Mouse (Mus musculus) adrenal gland, postnatal 4 days (tissue): ENCODE data around the gene Fkbp4. TPM values are rescaled to one million over a fixed set of nuclear protein-coding genes. Genes with fewer than 3 reads are reported as not detected.
A peak's percentile ranks its signal among the peaks of the same experiment; 100 is the strongest.

Experiments used
- DNase-seq, 2 experiments: peaks; one replicate each; pipeline ENCODE4 v3.0.0; 2021 to 2022; ENCODE audit warnings: low spot score in 2 of 2, mixed read lengths in 2 of 2
- total RNA-seq, 2 experiments: library from RNA; stranded (reverse); gene quantifications; 2 replicates each; pipeline ENCODE4 v1.2.3; 2021

Gene Fkbp4
- total RNA-seq, 2 experiments from 2014 or later = 190 to 194 TPM

GRCm38 (mm10) chr6:128437731-128438316 lies 653 bp downstream of the Fkbp4 start:
- peak; percentile 42 to 60 for DNase-seq

DNA sequence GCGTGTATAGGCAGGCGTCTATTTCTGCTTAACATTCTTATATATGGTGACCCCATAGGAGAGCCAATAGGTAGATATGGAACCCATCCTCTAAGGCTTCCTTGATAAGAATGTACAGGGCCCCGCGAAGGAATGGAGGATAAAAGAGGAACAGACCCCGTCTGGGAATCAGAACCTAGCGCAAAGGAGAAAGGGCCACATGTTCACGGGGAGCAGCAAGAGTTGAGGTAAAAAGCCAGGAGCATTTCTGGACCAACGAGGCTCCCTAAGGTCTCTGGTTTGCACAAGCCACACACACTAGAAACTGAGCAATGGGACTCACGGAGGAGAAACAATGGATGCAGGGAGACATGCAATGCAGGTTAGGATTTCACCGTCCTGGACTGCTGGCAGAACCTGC lies 1.2 kb downstream of the Fkbp4 start:
- DNase-seq = no peak

GRCm38 (mm10) chr6:128436356-128437005 lies 2.0 kb downstream of the Fkbp4 start:
- DNase-seq = no peak

DNA sequence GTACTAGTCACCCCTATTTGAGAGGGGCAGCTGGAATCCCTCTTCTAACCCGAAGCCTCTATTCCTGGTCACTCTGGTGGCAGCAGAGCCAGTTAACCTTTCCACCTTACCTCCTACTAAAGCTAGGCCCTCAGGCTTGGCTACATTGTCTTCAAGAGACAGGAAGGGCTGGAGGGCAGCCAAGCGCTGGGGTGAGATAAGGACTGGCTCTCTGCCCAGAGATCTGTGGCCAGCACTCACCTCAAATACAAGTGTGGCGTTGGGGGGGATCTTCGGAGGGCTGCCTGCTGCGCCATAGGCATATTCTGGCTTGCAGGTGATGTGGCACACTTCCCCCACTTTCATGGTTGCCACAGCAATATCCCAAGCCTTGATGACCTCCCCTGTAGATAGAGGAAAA lies 3.0 kb downstream of the Fkbp4 start:
- DNase-seq = peak; percentile 30 to 62

GRCm38 (mm10) chr6:128433566-128433965 lies 4.9 kb downstream of the Fkbp4 start:
- no peak for DNase-seq

DNA sequence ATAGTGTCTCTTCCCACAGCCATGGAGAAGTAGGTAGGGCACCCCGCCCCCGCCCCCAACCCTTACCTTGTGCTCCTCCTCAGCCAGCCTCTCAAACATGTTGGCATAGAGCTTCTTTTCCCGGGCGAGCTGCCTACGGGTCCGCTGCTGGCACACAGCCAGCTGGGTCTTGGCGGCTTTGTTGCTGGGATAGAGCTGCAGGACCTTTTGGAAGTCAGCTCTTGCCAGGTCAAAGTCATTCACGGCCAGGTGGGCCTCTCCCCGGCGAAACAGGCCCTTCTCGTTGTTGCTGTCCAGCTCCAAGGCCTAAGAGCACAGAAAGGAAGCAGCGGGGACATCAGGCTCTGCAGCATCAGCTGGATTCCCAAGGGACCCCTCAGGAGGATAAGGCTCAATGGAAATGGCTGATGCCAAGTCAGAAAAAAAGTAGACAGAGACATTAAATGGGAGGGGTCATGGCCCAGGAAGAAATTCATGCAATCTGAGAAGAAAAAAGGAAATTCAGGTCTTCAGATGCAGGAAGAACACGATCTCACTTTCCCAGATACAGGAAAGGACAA lies 6.0 kb downstream of the Fkbp4 start:
- no peak for DNase-seq

DNA sequence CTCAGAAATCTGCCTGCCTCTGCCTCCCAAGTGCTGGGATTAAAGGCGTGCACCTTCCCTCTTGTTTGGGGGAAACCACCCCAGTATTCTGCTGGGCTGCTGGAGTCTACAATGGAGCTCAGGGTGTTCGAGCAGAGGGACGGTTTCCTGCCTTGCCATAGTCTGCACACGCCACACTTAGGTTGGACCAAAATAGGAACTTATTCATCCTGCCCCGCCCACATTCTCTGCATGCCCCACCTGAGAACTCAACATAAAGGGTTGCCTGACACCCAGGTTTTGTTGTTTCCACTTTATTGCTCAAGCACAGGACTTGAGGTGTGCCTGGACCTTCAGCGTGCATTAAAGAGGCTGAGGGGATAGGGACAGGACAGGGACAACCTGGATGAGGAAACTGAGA lies 8.7 kb downstream of the Fkbp4 start:
- no peak for DNase-seq

- no peak for DNase-seq
Observed at GRCm38 (mm10) chr6:128429300-128429699, 9.2 kb downstream of the Fkbp4 start.

DNA sequence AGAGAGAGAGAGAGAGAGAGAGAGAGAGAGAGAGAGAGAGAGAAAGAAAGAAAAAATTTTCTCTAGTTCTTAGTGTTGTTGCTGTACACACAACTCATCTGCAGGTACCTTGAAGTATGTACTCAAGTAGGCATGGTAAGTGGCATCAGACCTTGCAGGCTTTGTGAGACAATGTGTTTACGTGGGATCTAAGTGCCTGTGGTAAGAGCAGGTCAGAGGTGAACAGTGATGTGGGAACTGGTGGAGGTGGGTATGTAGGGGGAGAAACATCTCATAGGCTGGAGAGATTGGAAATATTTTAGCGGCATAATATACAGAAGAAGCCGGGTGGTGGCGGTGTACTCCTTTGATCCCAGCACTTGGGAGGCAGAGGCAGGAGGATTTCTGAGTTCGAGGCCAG lies 10.9 kb downstream of the Fkbp4 start:
- no peak for DNase-seq

GRCm38 (mm10) chr6:128425046-128425445 lies 13.4 kb downstream of the Fkbp4 start:
- no peak for DNase-seq

DNA sequence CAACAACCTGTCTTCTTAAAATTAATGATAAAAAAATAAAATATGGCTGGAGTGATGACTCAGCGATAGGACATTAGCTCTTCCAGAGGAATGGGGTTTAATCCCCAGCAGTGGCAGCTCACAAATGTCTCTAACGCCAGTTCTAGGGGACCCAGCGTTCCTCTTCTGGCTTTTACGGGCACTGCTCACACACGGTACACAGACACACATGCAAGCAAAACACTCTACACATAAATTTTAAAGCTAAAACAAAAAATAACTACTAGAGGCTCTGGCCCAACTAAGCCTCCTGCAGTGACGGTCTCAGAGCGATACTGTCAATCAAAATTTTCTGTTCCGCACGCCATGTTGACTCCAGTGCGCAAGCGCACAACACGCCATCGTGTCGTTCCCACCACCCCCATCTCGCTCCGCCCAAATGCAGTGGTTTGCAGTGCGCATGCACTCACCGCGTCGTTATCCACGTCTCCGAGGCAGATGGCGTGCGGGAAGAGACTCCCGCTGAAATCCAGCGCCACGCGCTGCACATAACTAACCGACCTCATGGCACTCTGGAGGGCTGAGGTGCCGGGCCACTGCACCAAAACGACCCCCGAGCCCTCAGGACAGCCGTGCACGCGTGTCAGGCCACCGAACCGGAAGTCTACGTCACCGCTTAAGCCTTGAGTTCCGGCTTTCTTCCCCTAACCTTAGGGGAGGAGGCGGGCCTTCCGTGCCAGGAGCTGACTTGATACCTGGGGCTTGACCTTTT lies 14.0 kb downstream of the Fkbp4 start, which contains the start of gene Itfg2:
Itfg2 (minus strand) TSS at position 663 of the 751 bp plus-strand sequence.
- peak; percentile 76 to 91 for DNase-seq

- no peak for DNase-seq
Observed at GRCm38 (mm10) chr6:128423496-128424268, 14.8 kb downstream of the Fkbp4 start.

DNA sequence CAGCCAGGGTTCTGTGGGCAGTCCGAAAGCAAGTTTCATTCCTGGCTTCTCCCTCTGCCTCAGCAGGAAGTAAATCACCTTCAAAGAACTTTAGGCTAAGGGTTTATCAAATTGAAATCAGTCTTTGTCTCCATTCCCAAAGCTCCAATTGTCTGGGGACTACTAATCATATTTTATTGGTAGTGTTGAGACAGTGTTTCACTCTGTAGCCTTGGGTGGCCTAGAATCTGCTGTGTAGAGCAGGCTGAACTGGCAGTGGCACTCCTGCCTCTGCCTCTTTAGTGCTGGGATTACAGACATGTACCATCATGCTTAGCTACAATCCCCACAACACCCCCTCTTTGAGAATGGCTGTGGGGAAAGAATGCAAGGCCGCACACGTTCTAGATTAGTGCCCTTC lies 17.0 kb downstream of the Fkbp4 start:
- DNase-seq = no peak

- no peak for DNase-seq
Observed at GRCm38 (mm10) chr6:128421036-128421435, 17.4 kb downstream of the Fkbp4 start.

DNA sequence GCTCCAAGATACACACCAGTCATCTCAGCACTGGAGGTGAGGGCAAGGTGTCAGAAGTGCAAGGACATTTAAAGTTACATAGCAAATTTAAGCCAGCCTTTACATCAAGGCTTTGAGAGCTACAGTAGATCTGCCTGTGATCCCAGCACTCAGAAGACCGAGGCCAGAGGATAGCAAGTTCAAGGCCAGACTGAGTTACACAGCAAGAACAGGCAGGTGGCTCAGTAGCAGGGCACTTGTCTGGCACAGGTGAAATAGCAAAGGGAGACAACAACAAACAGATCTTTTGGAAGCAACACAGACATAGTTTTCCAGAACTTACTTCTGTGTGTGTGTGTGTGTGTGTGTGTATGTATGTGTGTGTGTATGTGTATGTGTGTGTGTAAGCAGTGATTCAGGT lies 20.4 kb downstream of the Fkbp4 start:
- no peak for DNase-seq

- no peak for DNase-seq
Observed at GRCm38 (mm10) chr6:128416169-128416568, 22.3 kb downstream of the Fkbp4 start.

GRCm38 (mm10) chr6:128411115-128411514 lies 27.4 kb downstream of the Fkbp4 start:
- DNase-seq = peak; percentile 43 to 62

DNA sequence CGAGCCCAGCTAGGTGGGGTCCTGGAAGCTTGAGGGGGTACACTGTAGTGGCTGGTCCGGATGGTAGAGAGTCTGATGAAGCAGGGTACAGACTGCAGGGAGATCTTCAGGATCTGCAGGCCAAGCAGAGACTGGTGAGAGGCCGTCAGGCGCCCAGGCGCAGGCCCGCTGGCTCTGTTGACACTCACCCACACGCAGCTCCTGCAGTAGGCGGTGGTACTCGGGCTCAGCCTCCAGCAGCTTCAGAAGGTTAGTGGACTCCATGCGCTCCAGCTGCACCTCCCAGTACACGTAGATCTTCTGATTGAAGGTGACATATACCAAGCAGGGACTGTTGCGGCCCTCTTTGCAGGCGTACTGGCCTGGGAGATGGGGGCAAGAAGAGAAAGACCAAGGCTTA lies 28.2 kb downstream of the Fkbp4 start:
- no peak for DNase-seq

DNA sequence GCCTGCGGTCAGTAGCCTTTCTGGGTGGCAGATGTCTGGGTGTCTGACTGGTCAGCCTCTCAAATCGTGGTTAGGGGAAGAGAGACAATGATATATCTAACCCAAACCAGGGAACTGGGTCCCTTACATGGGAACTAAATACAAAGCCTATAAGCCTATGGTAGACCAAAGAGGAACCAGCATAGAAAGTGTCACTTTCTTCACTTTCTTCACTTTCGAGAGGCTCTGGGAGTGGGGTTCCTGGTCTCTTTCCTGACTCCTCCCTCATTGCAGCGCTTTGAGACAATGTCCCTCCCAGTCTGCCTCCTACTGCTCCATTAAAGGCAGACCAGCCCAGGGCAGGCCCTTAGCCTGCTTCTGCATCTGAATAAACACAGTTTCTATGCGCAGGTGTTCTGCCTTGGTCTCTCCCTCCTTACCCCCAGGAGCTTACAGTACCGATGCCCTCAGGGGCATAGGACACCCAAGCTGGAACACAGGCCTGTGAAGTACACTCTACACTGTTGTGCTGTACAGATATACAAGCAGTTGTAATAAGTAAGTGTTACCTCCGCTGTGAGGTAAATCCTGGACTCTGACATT lies 29.8 kb downstream of the Fkbp4 start:
- DNase-seq = no peak

- DNase-seq = no peak
Observed at GRCm38 (mm10) chr6:128404708-128405107, 33.8 kb downstream of the Fkbp4 start.
